Mouse (Mus musculus) cortical plate, adult 2 months (tissue): Measurements from ENCODE around the gene Coa3.

Experiments
- CTCF ChIP-seq: fragments of 200-500 bp; IDR thresholded peaks from 2 replicates; pipeline ENCODE4 v1.5.1; 2011; ENCODE audit warnings: mild to moderate bottlenecking, control low read depth, low read length; ENCODE audit not compliant: insufficient read depth; ENCODE audit errors: extremely low read depth
- POLR2A ChIP-seq: fragments of 200-500 bp; IDR thresholded peaks from 2 replicates; pipeline ENCODE4 v1.6.1; 2011; ENCODE audit warnings: mild to moderate bottlenecking, low read length, control low read depth; ENCODE audit not compliant: insufficient read depth; ENCODE audit errors: extremely low read depth

DNA sequence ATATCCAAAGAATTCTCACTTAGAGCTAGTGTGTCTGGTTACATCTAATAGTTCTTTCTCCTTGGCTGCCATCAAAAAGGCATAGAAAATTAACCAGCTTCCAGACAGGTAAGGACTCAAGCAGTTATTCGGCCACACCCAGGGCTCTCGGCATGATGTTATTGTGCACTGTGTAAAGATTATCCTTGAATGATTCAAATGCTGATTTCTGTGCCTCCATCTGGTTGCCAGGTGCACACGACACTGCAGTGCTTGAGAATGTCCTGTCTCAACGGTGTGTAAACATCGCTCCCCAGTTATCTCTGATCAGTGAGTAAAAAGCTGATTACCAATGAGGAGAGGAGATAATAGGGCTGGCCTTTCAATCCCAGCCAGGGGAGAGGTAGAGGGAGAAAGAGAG lies 28.8 kb upstream of the Coa3 start:
- TF ChIP-seq CTCF (no peak), POLR2A (no peak)
